Mouse (Mus musculus) heart, postnatal 0 days (tissue): ENCODE measurements around the gene Gm10666. TPM values are rescaled to one million over a fixed set of nuclear protein-coding genes. Genes with fewer than 3 reads are reported as not detected.
"Not testable (repeated sequence)": the region's sequence is repeated elsewhere in the genome, so short reads cannot be mapped to it uniquely, and the experiment has no call there.

Source experiments
- ATAC-seq: fragments of 200-750 bp; cut with Nextera tagmentation; 2 replicates; pipeline ENCODE4 v1.8.0; 2017; ENCODE audit warnings: low read depth, moderate number of reproducible peaks, moderate library complexity; ENCODE audit not compliant: insufficient read depth
- DNase-seq: peaks from one replicate; pipeline ENCODE4 v3.0.0-alpha.2; 2016; ENCODE audit warnings: low spot score
- H3K27ac ChIP-seq: fragments of 300-500 bp; sonication (generic); 2 replicates; pipeline ENCODE4 v1.5.1; 2014; ENCODE audit warnings: low read depth, mild to moderate bottlenecking
- H3K27me3 ChIP-seq: fragments of 300-500 bp; sonication (generic); 2 replicates; pipeline ENCODE4 v1.6.1; 2014; ENCODE audit warnings: low read length, mixed read lengths; ENCODE audit not compliant: control insufficient read depth, insufficient read depth
- H3K36me3 ChIP-seq: fragments of 300-500 bp; sonication (generic); replicated peaks from 2 replicates; pipeline ENCODE4 v1.6.1; 2014; ENCODE audit warnings: low read length, mixed read lengths; ENCODE audit not compliant: control insufficient read depth, insufficient read depth
- H3K4me1 ChIP-seq: fragments of 300-500 bp; sonication (generic); 2 replicates; pipeline ENCODE4 v1.6.1; 2014; ENCODE audit warnings: antibody characterized with exemption; ENCODE audit not compliant: control insufficient read depth, insufficient read depth
- H3K4me2 ChIP-seq: fragments of 300-500 bp; sonication (generic); 2 replicates; pipeline ENCODE4 v1.6.1; 2014; ENCODE audit warnings: low read depth, mild to moderate bottlenecking, low read length, moderate library complexity
- H3K4me3 ChIP-seq: fragments of 300-500 bp; sonication (generic); 2 replicates; pipeline ENCODE4 v1.5.1; 2014; ENCODE audit warnings: low read depth, low read length
- H3K9ac ChIP-seq: fragments of 300-500 bp; sonication (generic); replicated peaks from 2 replicates; pipeline ENCODE4 v1.6.1; 2014; ENCODE audit warnings: low read depth, low read length, mixed read lengths
- H3K9me3 ChIP-seq: fragments of 300-500 bp; sonication (generic); replicated peaks from 2 replicates; pipeline ENCODE4 v1.6.1; 2016; ENCODE audit warnings: low read length; ENCODE audit not compliant: control insufficient read depth
- WGBS: fragments of 180-500 bp; shearing (Covaris S2); extraction: QIAGEN DNeasy Blood & Tissue Kit; methylation state at CpG from one replicate; pipeline ENCODE4 v1.1.7; 2014; 5-methylcytosine and 5-hydroxymethylcytosine counted together
- polyA plus RNA-seq: library from polyadenylated mRNA; unstranded; fragments of >200 nt; fragmentation: Nextera tagmentation; extraction: Ambion mirVana; gene quantifications from 2 replicates; pipeline ENCODE4 v1.2.1, GENCODE M21; 2015
- total RNA-seq: library from RNA; depleted of rRNA; stranded (reverse); fragments of >200 nt; gene quantifications from 2 replicates; pipeline ENCODE4 v1.2.3, GENCODE M21; 2014; ENCODE audit warnings: low replicate concordance; rRNA removed

The Gm10666 gene
- not detected in 2 replicates for total RNA-seq
- polyA plus RNA-seq = not detected in 2 replicates

DNA sequence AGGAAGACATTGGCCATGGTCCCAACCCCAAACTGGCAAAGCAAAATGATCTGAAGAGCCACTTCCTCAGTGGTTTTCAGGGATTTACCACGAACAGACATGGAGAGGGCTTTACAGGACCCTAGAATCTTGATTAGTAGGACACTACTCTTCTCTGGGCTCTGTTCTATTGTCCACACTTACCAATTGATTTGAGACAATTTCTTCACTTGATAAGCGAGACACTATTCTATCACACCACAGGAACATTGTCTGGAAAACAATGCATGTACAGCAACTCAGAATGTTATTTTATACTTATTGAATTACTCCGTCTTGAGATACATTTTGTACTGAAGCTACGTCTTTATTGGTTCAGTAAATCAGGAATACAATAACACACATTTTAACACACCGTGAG, at the start of gene Gm10666:
TSS of gene Gm10666 (minus strand) at position 101 of the 400 bp plus-strand sequence.
- no CpG with 5 or more reads among the region's 5 CpGs for WGBS
- not testable (repeated sequence) for H3K4me1 ChIP-seq, H3K27ac ChIP-seq, H3K36me3 ChIP-seq, H3K27me3 ChIP-seq, H3K4me2 ChIP-seq, DNase-seq, H3K4me3 ChIP-seq, ATAC-seq, H3K9me3 ChIP-seq, H3K9ac ChIP-seq

GRCm38 (mm10) chr7:22163935-22164334, 29.4 kb upstream of the Gm10666 start, which contains the start of gene Vmn1r142:
TSS of gene Vmn1r142 (minus strand) at chr7:22164035.
- not testable (repeated sequence) for H3K9me3 ChIP-seq, H3K9ac ChIP-seq, DNase-seq, H3K4me2 ChIP-seq, H3K36me3 ChIP-seq, H3K27me3 ChIP-seq, H3K4me3 ChIP-seq, H3K27ac ChIP-seq, ATAC-seq, H3K4me1 ChIP-seq
- WGBS = no CpG with 5 or more reads among the region's 3 CpGs

- not testable (repeated sequence) for H3K27ac ChIP-seq, H3K4me1 ChIP-seq, DNase-seq, H3K9me3 ChIP-seq, ATAC-seq, H3K4me2 ChIP-seq, H3K9ac ChIP-seq, H3K4me3 ChIP-seq, H3K36me3 ChIP-seq, H3K27me3 ChIP-seq
- no CpG with 5 or more reads among the region's 2 CpGs for WGBS
Observed at GRCm38 (mm10) chr7:22118145-22118544, 16.4 kb downstream of the Gm10666 start, which contains the start of gene Gm16451. TSS of gene Gm16451 (minus strand) at chr7:22118245.

Other genes with a start within 250 kb of the Gm10666 start
- gene Gm5891, start 213.4 kb downstream of the Gm10666 start, total RNA-seq = not detected in 2 replicates
- gene Gm5891, start 213.4 kb downstream of the Gm10666 start, polyA plus RNA-seq = not detected in 2 replicates
- gene Vmn1r137, start 140.2 kb downstream of the Gm10666 start, total RNA-seq = not detected in 2 replicates
- not detected in 2 replicates for gene Vmn1r137, start 140.2 kb downstream of the Gm10666 start, polyA plus RNA-seq
- not detected in 2 replicates for gene Vmn1r138, start 105.8 kb downstream of the Gm10666 start, total RNA-seq
- not detected in 2 replicates for gene Vmn1r138, start 105.8 kb downstream of the Gm10666 start, polyA plus RNA-seq
- not detected in 2 replicates for gene Gm6176, start 78.4 kb downstream of the Gm10666 start, total RNA-seq
- not detected in 2 replicates for gene Gm6176, start 78.4 kb downstream of the Gm10666 start, polyA plus RNA-seq
- not detected in 2 replicates for gene Vmn1r139, start 65.7 kb downstream of the Gm10666 start, total RNA-seq
- not detected in 2 replicates for gene Vmn1r139, start 65.7 kb downstream of the Gm10666 start, polyA plus RNA-seq
- not detected in 2 replicates for gene Gm16451, start 16.5 kb downstream of the Gm10666 start, total RNA-seq
- gene Gm16451, start 16.5 kb downstream of the Gm10666 start, polyA plus RNA-seq = not detected in 2 replicates
- not detected in 2 replicates for gene Vmn1r142, start 29.3 kb upstream of the Gm10666 start, total RNA-seq
- gene Vmn1r142, start 29.3 kb upstream of the Gm10666 start, polyA plus RNA-seq = not detected in 2 replicates
- not detected in 2 replicates for gene Vmn1r143, start 54.6 kb upstream of the Gm10666 start, total RNA-seq
- gene Vmn1r143, start 54.6 kb upstream of the Gm10666 start, polyA plus RNA-seq = not detected in 2 replicates
- gene Gm8653, start 66.5 kb upstream of the Gm10666 start, total RNA-seq = not detected in 2 replicates
- gene Gm8653, start 66.5 kb upstream of the Gm10666 start, polyA plus RNA-seq = not detected in 2 replicates
- not detected in 2 replicates for gene Gm8453, start 94.7 kb upstream of the Gm10666 start, total RNA-seq
- not detected in 2 replicates for gene Gm8453, start 94.7 kb upstream of the Gm10666 start, polyA plus RNA-seq
- not detected in 2 replicates for gene Gm4187, start 195.0 kb upstream of the Gm10666 start, total RNA-seq
- not detected in 2 replicates for gene Gm4187, start 195.0 kb upstream of the Gm10666 start, polyA plus RNA-seq
- gene Gm8660, start 236.3 kb upstream of the Gm10666 start, total RNA-seq = not detected in 2 replicates
- gene Gm8660, start 236.3 kb upstream of the Gm10666 start, polyA plus RNA-seq = not detected in 2 replicates